Mouse (Mus musculus): Measurements from ENCODE around the gene Zfand4. TPM values are rescaled to one million over a fixed set of nuclear protein-coding genes. Genes with fewer than 3 reads are reported as not detected.

Gene Zfand4
- polyA plus RNA-seq, 1 experiment from 2014 or later = 8.2 TPM

DNA sequence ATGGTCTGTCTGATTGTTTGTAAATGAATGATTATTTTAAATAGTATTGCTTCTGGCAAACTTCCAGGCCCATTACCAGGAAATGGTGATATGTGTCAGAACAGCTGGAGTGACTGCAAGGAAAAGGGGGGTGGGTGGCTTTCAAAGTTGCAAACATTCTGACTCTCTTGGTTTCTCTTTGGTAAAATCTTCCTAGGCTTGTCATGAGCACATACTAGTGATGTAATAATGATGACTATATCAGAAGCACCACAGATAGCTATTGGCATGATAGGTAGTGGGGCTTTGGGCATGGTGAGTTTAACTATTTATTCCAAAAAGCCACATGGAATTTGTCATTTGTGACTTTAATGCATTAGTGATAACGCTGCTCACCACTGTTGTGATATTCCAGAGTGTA lies 110.1 kb downstream of the Zfand4 start:
- Histone ChIP-seq H3K27ac (ENCODE audit: low read length) (no peak overlapping the region), H3K36me3 (ENCODE audit: control insufficient read depth, insufficient read depth, low read length) (peaks cover 5% of the 10 kb centered on the region; the same call in 1 of the 2 replicates), H3K4me1 (ENCODE audit: control insufficient read depth, insufficient read depth, low read length) (no peaks in the 10 kb centered on the region), H3K27me3 (ENCODE audit: control insufficient read depth, insufficient read depth, low read depth, low read length) (no peaks in the 10 kb centered on the region), H3K9me3 (replicated peaks; ENCODE audit: control insufficient read depth, low read length, poor library complexity, severe bottlenecking) (no peaks in the 10 kb centered on the region), H3K9ac (ENCODE audit: low read depth, low read length) (no peak overlapping the region), H3K4me3 (ENCODE audit: low read depth, low read length) (no peak overlapping the region), H3K4me2 (ENCODE audit: low read length) (no peak overlapping the region)
- WGBS = 100% methylated on average over 1 of the region's 1 CpGs
- no peak for ATAC-seq

- no peaks in the 10 kb centered on the region for H3K27me3 ChIP-seq (ENCODE audit: control insufficient read depth, insufficient read depth, low read depth, low read length)
- no peak overlapping the region for H3K4me3 ChIP-seq (ENCODE audit: low read depth, low read length)
- H3K27ac ChIP-seq (ENCODE audit: low read length) = no peak overlapping the region
- ATAC-seq = no peak
- H3K4me2 ChIP-seq (ENCODE audit: low read length) = no peak overlapping the region
- no peaks in the 10 kb centered on the region for H3K9me3 ChIP-seq (replicated peaks; ENCODE audit: control insufficient read depth, low read length, poor library complexity, severe bottlenecking)
- peaks cover 5% of the 10 kb centered on the region; the same call in 1 of the 2 replicates for H3K36me3 ChIP-seq (ENCODE audit: control insufficient read depth, insufficient read depth, low read length)
- no peak overlapping the region for H3K9ac ChIP-seq (ENCODE audit: low read depth, low read length)
- no peaks in the 10 kb centered on the region for H3K4me1 ChIP-seq (ENCODE audit: control insufficient read depth, insufficient read depth, low read length)
Measured at GRCm38 (mm10) chr6:116374618-116375017, 110.6 kb downstream of the Zfand4 start.

DNA sequence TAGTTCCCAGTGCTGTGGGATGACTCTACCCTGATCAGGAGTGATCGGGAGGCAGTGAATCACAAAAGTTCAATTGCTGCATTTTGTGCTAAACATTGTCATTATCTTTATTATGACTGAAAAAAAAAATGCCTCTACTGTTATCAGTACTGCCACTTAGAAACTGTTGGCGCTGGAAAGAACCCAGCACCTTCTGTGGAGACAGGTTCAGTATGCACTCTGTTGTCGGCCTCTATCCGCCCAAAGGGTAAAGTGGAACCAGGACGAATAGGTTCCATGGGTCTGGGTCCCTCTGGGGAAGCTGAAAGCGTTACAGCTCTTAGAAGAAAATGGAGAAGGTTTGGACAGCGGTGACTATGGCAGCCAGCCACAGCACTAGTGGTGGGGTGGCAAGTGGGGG lies 114.9 kb downstream of the Zfand4 start:
- WGBS = 95% methylated on average over 7 of the region's 7 CpGs
- Histone ChIP-seq H3K4me1 (ENCODE audit: control insufficient read depth, insufficient read depth, low read length) (peaks cover 7% of the 10 kb centered on the region; the same call in 1 of the 2 replicates), H3K4me3 (ENCODE audit: low read depth, low read length) (no peak overlapping the region), H3K36me3 (ENCODE audit: control insufficient read depth, insufficient read depth, low read length) (peaks cover 5% of the 10 kb centered on the region; the same call in 1 of the 2 replicates), H3K4me2 (ENCODE audit: low read length) (no peak overlapping the region), H3K9me3 (replicated peaks; ENCODE audit: control insufficient read depth, low read length, poor library complexity, severe bottlenecking) (no peaks in the 10 kb centered on the region), H3K27me3 (ENCODE audit: control insufficient read depth, insufficient read depth, low read depth, low read length) (no peaks in the 10 kb centered on the region), H3K9ac (ENCODE audit: low read depth, low read length) (no peak overlapping the region), H3K27ac (ENCODE audit: low read length) (no peak overlapping the region)
- no peak for ATAC-seq

Other genes starting within 250 kb of the Zfand4 start
- gene Tmcc1, start 70.7 kb upstream of the Zfand4 start, polyA plus RNA-seq (2015; fragmentation: Nextera tagmentation; extraction: Ambion mirVana) = 27.1 and 30.8 TPM in 2 replicates
- 72.8 and 79.1 TPM in 2 replicates for gene Washc2, start 56.2 kb upstream of the Zfand4 start, polyA plus RNA-seq (2015; fragmentation: Nextera tagmentation; extraction: Ambion mirVana)
- 66.9 and 67.8 TPM in 2 replicates for gene March8, start 73.8 kb downstream of the Zfand4 start, polyA plus RNA-seq (2015; fragmentation: Nextera tagmentation; extraction: Ambion mirVana)
- gene Alox5, start 197.0 kb downstream of the Zfand4 start, polyA plus RNA-seq (2015; fragmentation: Nextera tagmentation; extraction: Ambion mirVana) = 0.73 and 1.0 TPM in 2 replicates
- gene Olfr211, start 224.9 kb downstream of the Zfand4 start, polyA plus RNA-seq (2015; fragmentation: Nextera tagmentation; extraction: Ambion mirVana) = not detected in 2 replicates
- gene Olfr212, start 242.3 kb downstream of the Zfand4 start, polyA plus RNA-seq (2015; fragmentation: Nextera tagmentation; extraction: Ambion mirVana) = not detected in 2 replicates

Measured in midbrain, embryonic 16.5 days (tissue).